Mouse (Mus musculus) stomach, postnatal 0 days (tissue): ENCODE data around the gene 1110059E24Rik.

Experiments
- CTCF ChIP-seq: IDR thresholded peaks from 2 replicates; pipeline ENCODE4 v1.5.1; 2016; ENCODE audit warnings: antibody characterized with exemption, low read depth, mild to moderate bottlenecking, moderate library complexity
- EP300 ChIP-seq: optimal IDR thresholded peaks from 2 replicates; pipeline ENCODE3; 2016; ENCODE audit warnings: antibody characterized with exemption

GRCm38 (mm10) chr19:21601541-21602101 lies 51.2 kb downstream of the 1110059E24Rik start:
- TF ChIP-seq CTCF, result no peak
- no peak for TF ChIP-seq EP300
